Mouse (Mus musculus) forebrain, embryonic 10.5 days (tissue): ENCODE data around the gene Nkpd1. TPM values are rescaled to one million over a fixed set of nuclear protein-coding genes. Genes with fewer than 3 reads are reported as not detected.
A peak's percentile ranks its signal among the peaks of the same experiment; 100 is the strongest.

Experiments
- DNase-seq: peaks from one replicate; pipeline ENCODE4 v3.0.0-alpha.2; 2017; ENCODE audit warnings: low spot score; ENCODE audit errors: extremely low spot score
- H3K27ac ChIP-seq: fragments of 300-500 bp; sonication (generic); 2 replicates; pipeline ENCODE4 v1.5.1; 2016; ENCODE audit warnings: mild to moderate bottlenecking
- H3K27me3 ChIP-seq: fragments of 300-500 bp; sonication (generic); 2 replicates; pipeline ENCODE4 v1.6.1; 2016; ENCODE audit warnings: mild to moderate bottlenecking; ENCODE audit not compliant: poor library complexity, severe bottlenecking
- H3K36me3 ChIP-seq: fragments of 300-500 bp; sonication (generic); replicated peaks from 2 replicates; pipeline ENCODE4 v1.6.1; 2016; ENCODE audit warnings: mild to moderate bottlenecking, moderate library complexity
- H3K4me1 ChIP-seq: fragments of 300-500 bp; sonication (generic); 2 replicates; pipeline ENCODE4 v1.6.1; 2016
- H3K4me3 ChIP-seq: fragments of 300-500 bp; sonication (generic); 2 replicates; pipeline ENCODE4 v1.5.1; 2016; ENCODE audit warnings: mild to moderate bottlenecking, moderate library complexity
- H3K9me3 ChIP-seq: fragments of 300-500 bp; sonication (generic); 2 replicates; pipeline ENCODE4 v1.6.1; 2016; ENCODE audit warnings: mild to moderate bottlenecking, moderate library complexity
- WGBS: fragments of 180-500 bp; shearing (Covaris S2); methylation state at CpG from one replicate; pipeline ENCODE4 v1.1.7; 2016; 5-methylcytosine and 5-hydroxymethylcytosine counted together
- polyA plus RNA-seq: library from polyadenylated mRNA; unstranded; fragments of >200 nt; fragmentation: Nextera tagmentation; extraction: Ambion mirVana; gene quantifications from 2 replicates; pipeline ENCODE4 v1.2.1, GENCODE M21; 2016

Gene Nkpd1
- polyA plus RNA-seq, result 0.06 and 0.12 TPM in 2 replicates

DNA sequence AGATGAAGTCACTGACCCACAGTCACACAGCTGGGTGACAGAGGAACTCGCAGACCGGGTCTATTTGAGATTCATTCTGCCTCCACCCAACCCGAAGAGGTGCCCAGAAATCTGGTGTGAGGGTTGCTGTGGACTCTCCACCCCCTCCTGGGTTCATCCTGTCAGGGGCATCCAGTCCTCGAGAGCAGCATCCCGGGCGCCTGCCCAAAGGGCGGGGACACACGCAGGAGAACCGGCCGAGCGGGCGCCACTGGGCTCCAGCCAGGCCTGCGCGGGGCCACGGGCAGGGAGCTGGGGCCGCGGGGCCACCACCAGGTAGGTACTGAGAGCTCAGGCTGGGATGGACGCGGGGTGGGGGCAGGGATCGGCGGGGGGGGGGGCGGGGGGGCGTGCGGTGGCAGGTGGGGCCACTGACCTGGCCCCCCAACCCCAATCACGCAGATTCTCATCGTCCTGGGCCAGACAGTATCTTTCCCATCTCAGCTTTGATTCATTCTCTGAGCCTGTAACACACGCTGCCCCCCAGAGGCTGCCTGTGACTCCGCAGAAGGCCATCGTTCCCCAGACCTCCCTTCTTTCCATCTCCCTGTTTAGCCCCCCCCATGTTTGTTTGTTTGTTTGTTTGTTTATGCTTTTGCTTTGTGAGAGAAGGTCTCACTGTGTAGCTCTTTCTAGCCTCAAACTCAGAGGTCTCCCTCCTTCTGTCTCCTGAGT is at the start of gene Nkpd1:
Nkpd1 (plus strand) TSS at position 187 of the 714 bp plus-strand sequence.
- Histone ChIP-seq H3K27ac (peak within 1 kb of the TSS; percentile 56; the same call in 1 of the 2 replicates), H3K9me3 (no peaks in the 10 kb centered on the region), H3K36me3 (no peaks in the 10 kb centered on the region), H3K4me1 (peaks cover 26% of the 10 kb centered on the region), H3K27me3 (peaks cover 77% of the 10 kb centered on the region), H3K4me3 (peak within 1 kb of the TSS; percentile 47)
- 5% methylated on average over 29 of the region's 29 CpGs for WGBS
- no peak for DNase-seq

DNA sequence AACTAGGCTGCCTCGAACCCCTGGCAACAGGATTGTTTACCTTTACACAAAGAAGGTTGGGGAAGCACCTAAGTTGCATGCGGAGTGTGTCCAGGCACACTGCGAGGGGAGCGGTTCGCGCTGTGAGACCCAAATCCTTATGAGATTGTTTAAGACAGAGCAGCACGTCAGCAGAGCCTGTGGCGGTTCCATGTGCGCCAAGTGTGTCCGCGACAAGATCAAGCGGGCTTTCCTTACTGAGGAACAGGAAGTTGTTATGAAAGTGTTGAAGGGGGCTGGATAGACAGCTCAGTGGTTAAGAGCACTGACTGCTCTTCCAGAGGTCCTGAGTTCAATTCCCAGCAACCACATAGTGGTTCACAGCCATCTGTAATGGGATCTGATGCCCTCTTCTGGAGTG is 49.4 kb upstream of the Nkpd1 start:
- Histone ChIP-seq H3K9me3 (no peaks in the 10 kb centered on the region), H3K27me3 (peaks cover 99% of the 10 kb centered on the region), H3K4me3 (no peak overlapping the region), H3K4me1 (peaks cover 30% of the 10 kb centered on the region), H3K36me3 (no peaks in the 10 kb centered on the region), H3K27ac (no peak overlapping the region)
- DNase-seq, result no peak
- WGBS, result 74% methylated on average over 12 of the region's 12 CpGs

DNA sequence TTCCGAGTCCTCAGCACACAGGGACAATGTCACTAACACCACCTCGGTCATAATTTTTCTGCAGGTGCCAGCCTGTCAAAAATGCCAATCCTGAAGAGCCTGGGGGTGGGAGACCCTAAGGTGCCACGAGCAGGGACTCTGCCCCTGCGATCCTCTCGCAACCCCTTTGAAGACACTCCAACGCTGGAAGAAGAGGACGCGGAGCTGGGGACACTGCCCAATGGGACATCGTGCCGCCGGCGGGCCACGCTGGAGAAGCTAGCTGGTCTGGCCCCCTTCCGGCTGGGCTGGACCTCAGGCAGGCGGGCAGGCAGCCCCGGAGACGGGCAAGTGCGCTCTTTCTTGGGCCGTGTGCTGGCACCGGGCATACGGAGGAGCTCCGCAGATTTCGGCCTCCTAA is 48.2 kb upstream of the Nkpd1 start:
- 20% methylated on average over 23 of the region's 23 CpGs for WGBS
- peak overlapping the region; percentile 20; the same call in 1 of the 2 replicates for H3K4me3 ChIP-seq

DNA sequence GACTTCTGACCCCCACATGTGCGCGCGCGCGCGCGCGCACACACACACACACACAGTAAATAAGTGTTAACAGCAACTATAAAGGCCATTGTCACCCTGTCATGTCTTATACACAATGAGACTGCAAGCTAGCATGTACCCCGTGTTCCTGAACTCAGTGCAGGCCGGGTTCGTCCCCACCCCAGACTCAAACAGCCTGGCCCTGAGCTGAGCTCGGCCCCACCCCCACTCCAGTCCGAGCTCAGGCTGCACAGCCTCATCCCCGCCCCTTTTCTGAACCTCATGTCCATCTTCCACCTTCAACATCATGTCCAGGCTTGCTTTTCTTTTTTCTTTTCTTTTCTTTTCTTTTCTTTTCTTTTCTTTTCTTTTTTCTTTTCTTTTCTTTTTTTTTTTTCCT is 47.3 kb upstream of the Nkpd1 start:
- 10% methylated on average over 14 of the region's 14 CpGs for WGBS
- H3K4me3 ChIP-seq, result no peak overlapping the region

More for the DNA sequence above, 48.2 kb upstream of the Nkpd1 start:
- Histone ChIP-seq H3K27ac (no peak overlapping the region), H3K27me3 (peaks cover 100% of the 10 kb centered on the region), H3K9me3 (no peaks in the 10 kb centered on the region), H3K36me3 (no peaks in the 10 kb centered on the region), H3K4me1 (peaks cover 30% of the 10 kb centered on the region)
- DNase-seq, result no peak

DNA sequence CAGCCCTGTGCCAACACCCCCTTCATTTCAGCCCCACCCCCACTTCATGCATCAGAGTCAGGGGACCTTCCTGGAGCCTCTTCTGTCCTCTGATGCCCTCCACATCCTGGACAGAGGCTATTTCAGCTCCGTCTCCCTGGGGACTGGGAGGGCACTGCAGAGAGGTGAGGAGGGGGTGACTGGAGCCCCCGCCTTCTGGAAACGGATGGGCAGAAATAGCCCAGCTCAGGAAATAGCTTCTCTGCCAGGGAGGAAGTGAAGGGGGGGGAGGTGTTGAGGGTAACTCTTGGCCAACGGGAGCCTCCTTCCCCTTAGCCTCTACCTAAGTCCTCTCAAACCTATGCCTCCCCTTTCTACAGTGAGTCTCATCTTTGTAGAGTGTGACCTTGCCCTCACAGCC is 45.2 kb upstream of the Nkpd1 start:
- Histone ChIP-seq H3K27ac (no peak overlapping the region), H3K27me3 (peaks cover 99% of the 10 kb centered on the region), H3K4me3 (no peak overlapping the region), H3K4me1 (peaks cover 24% of the 10 kb centered on the region), H3K9me3 (no peaks in the 10 kb centered on the region; the same call in 1 of the 2 replicates), H3K36me3 (no peaks in the 10 kb centered on the region)
- WGBS, result 51% methylated on average over 4 of the region's 4 CpGs
- DNase-seq, result no peak

More for the DNA sequence above, 47.3 kb upstream of the Nkpd1 start:
- H3K9me3 ChIP-seq, result no peaks in the 10 kb centered on the region; the same call in 1 of the 2 replicates
- H3K27ac ChIP-seq, result no peak overlapping the region
- DNase-seq, result no peak
- peaks cover 100% of the 10 kb centered on the region for H3K27me3 ChIP-seq
- peaks cover 24% of the 10 kb centered on the region for H3K4me1 ChIP-seq
- no peaks in the 10 kb centered on the region for H3K36me3 ChIP-seq

DNA sequence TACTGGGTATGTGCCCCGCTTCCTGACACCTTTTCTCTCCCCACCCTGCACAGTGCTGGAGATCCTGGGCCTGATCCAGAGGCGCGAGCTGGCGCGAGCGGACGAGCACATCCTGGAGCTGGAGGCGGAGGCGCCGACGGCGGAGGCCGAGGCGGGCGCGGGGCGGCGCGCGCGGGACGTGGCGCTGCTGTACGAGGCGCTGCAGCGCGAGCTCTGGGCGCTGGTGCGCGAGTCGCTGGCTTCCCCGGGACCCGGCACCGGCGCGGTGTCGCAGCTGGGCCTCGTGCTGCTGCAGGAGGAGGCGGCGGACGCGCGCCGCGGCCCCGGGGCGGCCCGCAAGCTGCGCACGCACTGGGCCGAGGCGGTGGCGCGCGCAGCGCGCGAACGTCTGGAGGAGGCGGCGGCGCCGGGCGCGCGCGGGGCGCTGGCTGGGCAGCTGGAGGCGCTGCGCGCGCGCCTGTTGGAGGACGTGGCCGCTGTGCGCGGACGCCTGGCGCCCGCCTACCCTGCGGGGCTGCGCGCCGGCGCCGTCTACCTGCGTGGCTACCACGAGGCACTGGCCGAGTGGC is 43.7 kb upstream of the Nkpd1 start:
- H3K4me1 ChIP-seq, result peaks cover 24% of the 10 kb centered on the region
- no peaks in the 10 kb centered on the region; the same call in 1 of the 2 replicates for H3K9me3 ChIP-seq
- H3K27ac ChIP-seq, result peak overlapping the region; percentile 79
- 2% methylated on average over 89 of the region's 89 CpGs for WGBS
- peaks cover 99% of the 10 kb centered on the region for H3K27me3 ChIP-seq
- peak; percentile 55 for DNase-seq
- no peaks in the 10 kb centered on the region for H3K36me3 ChIP-seq
- peak overlapping the region; percentile 61 for H3K4me3 ChIP-seq

DNA sequence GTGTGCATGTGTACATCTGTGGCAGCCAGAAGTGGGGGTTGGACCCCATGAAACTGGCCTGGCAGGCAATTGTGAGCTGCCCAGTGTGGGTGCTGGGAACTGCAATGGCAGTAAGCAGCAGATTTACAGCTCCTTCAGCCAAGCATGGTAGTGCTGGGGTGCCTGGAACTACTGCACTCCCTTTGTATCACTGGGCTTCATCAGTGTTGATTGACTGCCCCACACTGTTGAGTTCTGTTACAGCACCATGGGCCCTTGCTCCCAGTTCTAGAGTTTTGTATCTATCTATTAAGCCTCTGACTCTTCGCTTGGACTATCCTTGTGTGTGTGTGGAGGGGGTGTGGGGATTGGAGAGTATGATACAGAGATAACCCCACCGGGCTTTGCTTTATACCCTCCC is 40.6 kb upstream of the Nkpd1 start:
- no peak overlapping the region for H3K27ac ChIP-seq
- no peak overlapping the region for H3K4me3 ChIP-seq
- H3K9me3 ChIP-seq, result no peaks in the 10 kb centered on the region; the same call in 1 of the 2 replicates
- H3K36me3 ChIP-seq, result no peaks in the 10 kb centered on the region
- H3K27me3 ChIP-seq, result peaks cover 76% of the 10 kb centered on the region
- peaks cover 11% of the 10 kb centered on the region for H3K4me1 ChIP-seq
- 69% methylated on average over 2 of the region's 2 CpGs for WGBS
- DNase-seq, result no peak

DNA sequence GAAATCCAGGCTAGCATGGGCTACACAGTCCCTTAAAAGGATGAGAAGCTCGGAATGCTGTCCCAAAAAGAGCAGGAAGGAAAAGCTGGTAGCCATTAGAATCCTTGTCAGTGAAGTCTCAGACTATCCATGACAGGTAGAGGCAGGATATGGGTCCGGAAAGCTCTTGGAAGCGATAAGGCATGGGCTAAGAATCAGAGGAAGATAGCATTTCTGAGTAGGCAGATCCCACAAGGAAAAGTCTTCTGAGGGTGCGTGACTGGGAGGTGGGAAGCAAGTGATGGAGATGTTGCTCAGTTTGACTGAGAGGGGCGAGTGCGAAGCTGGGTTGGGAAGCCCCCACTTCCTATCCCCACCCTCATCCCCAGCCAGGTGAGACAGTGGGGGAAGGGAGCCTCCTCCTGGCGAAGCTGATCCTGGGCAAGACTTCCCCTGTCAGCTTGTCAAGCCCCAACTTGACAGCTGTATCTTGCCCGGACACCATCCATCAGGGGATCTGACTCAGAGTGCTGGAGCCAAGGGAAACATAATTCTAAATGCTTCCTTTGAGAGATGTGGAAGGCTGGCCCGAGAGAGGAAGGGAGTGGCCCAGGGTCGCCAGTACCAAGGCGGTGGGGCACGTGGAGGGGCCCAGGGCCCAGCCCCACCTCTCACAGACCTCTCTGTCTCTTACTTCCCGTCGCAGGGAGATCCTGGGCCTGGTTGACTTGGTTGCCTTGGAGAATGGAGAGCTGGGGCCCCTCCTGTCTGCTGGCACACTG is 39.8 kb upstream of the Nkpd1 start:
- H3K36me3 ChIP-seq, result no peaks in the 10 kb centered on the region
- H3K4me1 ChIP-seq, result peaks cover 11% of the 10 kb centered on the region
- DNase-seq, result no peak
- peaks cover 69% of the 10 kb centered on the region for H3K27me3 ChIP-seq
- no peak overlapping the region for H3K4me3 ChIP-seq
- H3K27ac ChIP-seq, result no peak overlapping the region
- 27% methylated on average over 14 of the region's 14 CpGs for WGBS
- no peaks in the 10 kb centered on the region; the same call in 1 of the 2 replicates for H3K9me3 ChIP-seq

DNA sequence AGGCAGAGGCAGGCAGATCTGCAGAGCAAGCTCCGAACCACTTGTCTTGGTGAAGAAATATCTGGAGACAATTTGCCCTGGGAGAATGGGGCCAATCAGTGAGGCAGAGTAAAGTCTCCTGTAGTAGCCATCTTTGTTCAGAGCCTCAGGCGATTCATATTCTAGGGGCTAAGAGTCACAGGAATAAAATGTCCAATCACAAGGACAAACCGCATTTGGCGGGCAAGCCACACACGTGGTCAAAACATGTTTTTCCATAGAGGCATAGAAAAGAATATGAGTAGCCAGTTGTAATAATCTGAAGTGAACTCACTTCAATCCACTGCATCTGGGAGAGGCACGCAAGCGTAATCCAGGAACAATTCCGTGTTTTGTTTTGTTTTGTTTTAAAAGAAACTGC is 34.4 kb upstream of the Nkpd1 start:
- no peak overlapping the region for H3K27ac ChIP-seq
- DNase-seq, result no peak
- 87% methylated on average over 8 of the region's 8 CpGs for WGBS
- H3K9me3 ChIP-seq, result peaks cover 2% of the 10 kb centered on the region; the same call in 1 of the 2 replicates
- H3K4me1 ChIP-seq, result no peaks in the 10 kb centered on the region
- H3K36me3 ChIP-seq, result no peaks in the 10 kb centered on the region
- H3K27me3 ChIP-seq, result peaks cover 35% of the 10 kb centered on the region
- no peak overlapping the region for H3K4me3 ChIP-seq

DNA sequence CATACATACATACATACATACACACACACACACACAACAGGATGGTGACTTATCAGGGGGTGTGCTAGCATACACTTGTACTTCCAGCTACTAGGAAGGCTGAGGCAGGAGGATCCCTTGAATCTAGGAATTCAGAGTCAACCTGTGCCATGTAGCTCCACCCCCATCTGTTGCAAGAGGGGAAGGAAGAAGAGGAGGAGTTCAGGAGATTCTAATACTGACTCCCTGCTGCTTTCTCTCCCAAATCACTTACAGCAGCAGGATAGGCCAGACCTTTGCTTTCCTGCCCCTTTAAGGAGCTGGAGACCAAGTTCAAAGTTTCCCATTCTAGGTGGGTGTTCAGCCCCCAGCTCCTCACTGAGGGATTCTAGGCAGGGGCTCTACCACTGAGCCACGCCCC is 32.1 kb upstream of the Nkpd1 start:
- DNase-seq, result no peak
- peaks cover 42% of the 10 kb centered on the region for H3K27me3 ChIP-seq

DNA sequence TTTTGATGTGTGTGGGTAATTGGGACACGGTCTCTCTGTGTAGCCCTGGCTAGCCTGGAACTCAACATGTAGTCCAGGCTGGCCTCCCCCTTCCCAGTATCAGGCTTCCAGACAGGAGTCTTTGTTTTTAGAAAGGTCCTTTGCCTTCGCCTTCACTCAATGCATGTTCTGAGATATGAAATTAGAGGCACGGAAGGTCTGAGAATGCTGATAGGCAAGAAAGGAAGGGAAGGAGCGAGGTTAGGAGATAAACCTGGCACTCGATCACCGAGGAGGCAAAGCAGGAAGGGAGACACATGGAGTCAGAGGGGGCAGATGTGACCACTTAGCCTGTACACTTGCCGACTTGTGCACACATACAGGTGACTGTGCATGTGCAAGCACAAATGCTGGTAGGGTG is 31.1 kb upstream of the Nkpd1 start:
- H3K36me3 ChIP-seq, result no peaks in the 10 kb centered on the region
- H3K4me3 ChIP-seq, result no peak overlapping the region
- peaks cover 2% of the 10 kb centered on the region; the same call in 1 of the 2 replicates for H3K9me3 ChIP-seq
- peaks cover 11% of the 10 kb centered on the region for H3K4me1 ChIP-seq
- no peak for DNase-seq
- 92% methylated on average over 7 of the region's 7 CpGs for WGBS
- peaks cover 53% of the 10 kb centered on the region for H3K27me3 ChIP-seq
- no peak overlapping the region for H3K27ac ChIP-seq

More for the DNA sequence above, 32.1 kb upstream of the Nkpd1 start:
- H3K36me3 ChIP-seq, result no peaks in the 10 kb centered on the region
- peaks cover 8% of the 10 kb centered on the region for H3K4me1 ChIP-seq
- H3K4me3 ChIP-seq, result no peak overlapping the region
- H3K9me3 ChIP-seq, result peaks cover 2% of the 10 kb centered on the region; the same call in 1 of the 2 replicates
- H3K27ac ChIP-seq, result no peak overlapping the region
- 71% methylated on average over 1 of the region's 1 CpGs for WGBS

DNA sequence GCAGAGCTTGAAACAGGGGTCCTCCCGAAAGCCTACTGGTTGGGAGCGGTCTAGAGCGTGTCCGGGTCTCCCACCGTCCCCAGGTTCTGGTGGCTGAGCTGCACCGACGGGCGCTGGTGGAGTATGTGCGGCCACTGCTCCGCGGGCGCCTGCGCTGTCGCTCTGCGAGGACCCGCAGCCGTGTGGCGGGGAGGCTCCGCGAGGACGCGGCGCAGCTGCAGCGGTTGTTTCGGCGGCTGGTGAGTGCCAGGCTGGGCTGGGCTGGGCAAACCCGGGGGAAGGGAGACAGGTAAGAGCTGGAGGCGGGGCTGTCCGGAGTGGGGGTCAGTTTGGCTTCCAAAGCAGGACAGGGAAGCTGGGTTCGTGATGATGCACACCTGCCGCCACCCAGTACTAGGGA is 28.1 kb upstream of the Nkpd1 start:
- Histone ChIP-seq H3K4me3 (peak overlapping the region; percentile 39), H3K9me3 (peaks cover 2% of the 10 kb centered on the region; the same call in 1 of the 2 replicates), H3K27me3 (peaks cover 76% of the 10 kb centered on the region), H3K4me1 (peaks cover 17% of the 10 kb centered on the region), H3K27ac (no peak overlapping the region), H3K36me3 (no peaks in the 10 kb centered on the region)
- DNase-seq, result no peak
- WGBS, result 2% methylated on average over 31 of the region's 31 CpGs
